Mouse (Mus musculus) fat pad, adult 2 months (tissue): ENCODE measurements at regions not wholly inside any gene's neighbourhood (a gene's known extent, or its start where the extent isn't known, plus 50 kb on each side); places are given as distances from the start of the nearest gene placed in this dataset.

Experiments used
- DNase-seq: peaks from one replicate; pipeline ENCODE4 v3.0.0-alpha.2; 2011; ENCODE audit warnings: low read depth, low spot score; ENCODE audit errors: extremely low read depth

- DNase-seq, result no peak
Observed at GRCm38 (mm10) chr1:45732958-45733357, 62.0 kb upstream of the Wdr75 start.

GRCm38 (mm10) chr1:45745136-45745535 lies 49.8 kb upstream of the Wdr75 start:
- DNase-seq, result no peak
